Mouse (Mus musculus) neutrophil, adult 5-6 weeks (primary cell): Measurements from ENCODE around the gene Ucn. TPM values are rescaled to one million over a fixed set of nuclear protein-coding genes. Genes with fewer than 3 reads are reported as not detected.

Experiments used
- ATAC-seq: fragments of 151-379, 151-347 bp; 2 replicates; pipeline ENCODE4 v1.8.0; 2017; ENCODE audit warnings: mild to moderate bottlenecking, moderate TSS enrichment; ENCODE audit not compliant: insufficient number of reproducible peaks, poor library complexity, low FRiP score, severe bottlenecking; ENCODE audit errors: extremely low read depth
- total RNA-seq: library from RNA; stranded (forward); fragments of 200-1000 nt; gene quantifications from 2 replicates; pipeline ENCODE4 v1.2.3, GENCODE M21; 2017

Gene Ucn
- total RNA-seq: not detected in 2 replicates

- ATAC-seq: no peak
These were observed at the start of gene Ucn for GRCm38 (mm10) chr5:31138241-31138967. Gene Ucn (minus strand): TSS chr5:31138829.

- ATAC-seq: no peak
These were observed 45.0 kb upstream of the Ucn start for GRCm38 (mm10) chr5:31183678-31184077.

GRCm38 (mm10) chr5:31181183-31181770, 42.6 kb upstream of the Ucn start:
- no peak for ATAC-seq

GRCm38 (mm10) chr5:31179766-31180630, 41.4 kb upstream of the Ucn start, which contains the start of the genes Gm29609 and Gtf3c2:
Gene Gm29609 (minus strand): TSS chr5:31179911.
Gene Gtf3c2 (minus strand): TSS chr5:31180144.
- peak; percentile 91 for ATAC-seq

GRCm38 (mm10) chr5:31179301-31179765, 40.7 kb upstream of the Ucn start:
- ATAC-seq: no peak; the same call in 1 of the 2 replicates

- no peak for ATAC-seq
These were observed 30.0 kb upstream of the Ucn start for GRCm38 (mm10) chr5:31168630-31169029.

- no peak for ATAC-seq
These were observed 26.2 kb upstream of the Ucn start for GRCm38 (mm10) chr5:31164878-31165277.

GRCm38 (mm10) chr5:31162462-31162861, 23.8 kb upstream of the Ucn start:
- ATAC-seq: no peak

GRCm38 (mm10) chr5:31154152-31154553, 15.5 kb upstream of the Ucn start, which contains the start of gene Mpv17:
Gene Mpv17 (minus strand): TSS chr5:31154251.
- peak; percentile 86 for ATAC-seq

- no peak for ATAC-seq
These were observed 15.0 kb upstream of the Ucn start for GRCm38 (mm10) chr5:31153516-31154151.

- no peak for ATAC-seq
These were observed 13.1 kb upstream of the Ucn start for GRCm38 (mm10) chr5:31151746-31152145.

- ATAC-seq: no peak
These were observed 11.2 kb upstream of the Ucn start for GRCm38 (mm10) chr5:31149781-31150180.

- no peak for ATAC-seq
These were observed 368 bp upstream of the Ucn start for GRCm38 (mm10) chr5:31138968-31139425.

GRCm38 (mm10) chr5:31137658-31138057, 971 bp downstream of the Ucn start:
- no peak for ATAC-seq

GRCm38 (mm10) chr5:31136730-31137424, 1.8 kb downstream of the Ucn start:
- ATAC-seq: no peak

GRCm38 (mm10) chr5:31126050-31126449, 12.6 kb downstream of the Ucn start:
- no peak for ATAC-seq

- no peak for ATAC-seq
These were observed 15.1 kb downstream of the Ucn start for GRCm38 (mm10) chr5:31123481-31123880.

- ATAC-seq: no peak
These were observed 17.5 kb downstream of the Ucn start for GRCm38 (mm10) chr5:31121111-31121510.
